Mouse (Mus musculus) left cerebral cortex, postnatal 10 days (tissue): ENCODE data around the gene A430033K04Rik. TPM values are rescaled to one million over a fixed set of nuclear protein-coding genes. Genes with fewer than 3 reads are reported as not detected.
A peak's percentile ranks its signal among the peaks of the same experiment; 100 is the strongest.

ENCODE experiments used
- DNase-seq, 2 experiments: peaks; one replicate each; pipeline ENCODE4 v3.0.0; 2021 to 2022; ENCODE audit warnings: low spot score in 2 of 2, mixed read lengths in 1 of 2; ENCODE audit errors: extremely low spot score in 1 of 2
- intact Hi-C: fragments of 180-260 bp; cut with DNase I; formaldehyde crosslinking; loops from one replicate; pipeline ENCODE4 v1.15.1; 2025
- microRNA-seq: library from miRNA; unstranded; fragments of <30 nt; microRNA quantifications from one replicate; pipeline ENCODE4 v1.2.0, GENCODE M21; 2022
- total RNA-seq, 2 experiments: library from RNA; stranded (reverse); gene quantifications; 2 replicates each; pipeline ENCODE4 v1.2.3; 2021

Gene A430033K04Rik
- total RNA-seq, 2 experiments from 2014 or later = 12.1 to 12.6 TPM

GRCm38 (mm10) chr5:138692936-138693570, 70.4 kb downstream of the A430033K04Rik start:
- no peak for DNase-seq
- intact Hi-C loops = no loop called here

- no peak for DNase-seq
- intact Hi-C loops = no loop called here
These were observed 71.4 kb downstream of the A430033K04Rik start for GRCm38 (mm10) chr5:138694036-138694435.

GRCm38 (mm10) chr5:138694496-138695167, 72.0 kb downstream of the A430033K04Rik start:
- DNase-seq = peak; percentile 24 to 69
- intact Hi-C loops = no loop called here

- no peak for DNase-seq
- intact Hi-C loops = no loop called here
These were observed 74.8 kb downstream of the A430033K04Rik start for GRCm38 (mm10) chr5:138697466-138697865.

Small RNA genes lying within 50 kb of the gene (microRNA-seq; reads per million reads assigned to microRNA genes)
- gene Gm24082 = not detected

Other genes with a start within 250 kb of the A430033K04Rik start
- 10 to 100 TPM; 25.5 to 27.1 TPM for gene Zfp157, start 181.4 kb upstream of the A430033K04Rik start, total RNA-seq
- gene 1700123K08Rik, start 58.1 kb upstream of the A430033K04Rik start, total RNA-seq = not detected
- 10 to 100 TPM; 27.0 to 27.2 TPM for gene Zfp68, start 3.1 kb upstream of the A430033K04Rik start, total RNA-seq
- 10 to 100 TPM; 49.0 to 49.2 TPM for gene Fam20c, start 131.7 kb downstream of the A430033K04Rik start, total RNA-seq
- not detected for gene Gm5294, start 197.2 kb downstream of the A430033K04Rik start, total RNA-seq